Mouse (Mus musculus) testis, adult 2 months (tissue): Measurements from ENCODE around the gene Pa2g4.

Source experiments
- CTCF ChIP-seq: fragments of 200-500 bp; IDR thresholded peaks from 2 replicates; pipeline ENCODE4 v1.5.1; 2012; ENCODE audit warnings: low read depth, mild to moderate bottlenecking, inconsistent platforms, low read length, moderate library complexity; ENCODE audit not compliant: control insufficient read depth, insufficient read depth, insufficient replicate concordance
- POLR2A ChIP-seq: fragments of 200-500 bp; IDR thresholded peaks from 2 replicates; pipeline ENCODE4 v1.6.1; 2012; ENCODE audit warnings: low read depth, mild to moderate bottlenecking, inconsistent platforms, low read length, moderate library complexity; ENCODE audit not compliant: control insufficient read depth

- TF ChIP-seq CTCF (no peak), POLR2A (no peak)
These were observed 40.0 kb downstream of the Pa2g4 start, which contains the start of gene Esyt1 for GRCm38 (mm10) chr10:128525671-128526308.
